Mouse (Mus musculus): Measurements from ENCODE around the gene Smtnl2. TPM values are rescaled to one million over a fixed set of nuclear protein-coding genes. Genes with fewer than 3 reads are reported as not detected.

Gene Smtnl2
- polyA plus RNA-seq, 1 experiment from 2014 or later = 2.9 TPM

GRCm38 (mm10) chr11:72363523-72364240 lies 47.8 kb downstream of the Smtnl2 start:
- Histone ChIP-seq H3K4me1 (ENCODE audit: control insufficient read depth, insufficient read depth, low read length) (peaks cover 5% of the 10 kb centered on the region; the same call in 1 of the 2 replicates), H3K4me3 (replicated peaks; ENCODE audit: low read depth, low read length) (no peak overlapping the region), H3K36me3 (ENCODE audit: control insufficient read depth, insufficient read depth, low read length) (no peaks in the 10 kb centered on the region), H3K9ac (replicated peaks; ENCODE audit: low read length) (no peak overlapping the region), H3K27ac (replicated peaks; ENCODE audit: low read depth, low read length) (no peak overlapping the region), H3K27me3 (ENCODE audit: control insufficient read depth, insufficient read depth, low read length) (no peaks in the 10 kb centered on the region), H3K9me3 (ENCODE audit: control insufficient read depth, low read length) (no peaks in the 10 kb centered on the region), H3K4me2 (ENCODE audit: low read length) (no peak overlapping the region)
- no peak for ATAC-seq (ENCODE audit: low FRiP score, low TSS enrichment)
- DNase-seq = no peak
- 83% methylated on average over 8 of the region's 8 CpGs for WGBS

GRCm38 (mm10) chr11:72362347-72362741 lies 49.2 kb downstream of the Smtnl2 start, which contains the start of gene Tekt1:
Gene Tekt1 (minus strand): TSS chr11:72362442.
- H3K4me3 ChIP-seq (replicated peaks; ENCODE audit: low read depth, low read length) = peak within 1 kb of the TSS; percentile 46
- 36% methylated on average over 10 of the region's 10 CpGs for WGBS
- no peaks in the 10 kb centered on the region for H3K9me3 ChIP-seq (ENCODE audit: control insufficient read depth, low read length)
- H3K4me1 ChIP-seq (ENCODE audit: control insufficient read depth, insufficient read depth, low read length) = peaks cover 5% of the 10 kb centered on the region; the same call in 1 of the 2 replicates
- H3K4me2 ChIP-seq (ENCODE audit: low read length) = peak within 1 kb of the TSS; percentile 77
- ATAC-seq (ENCODE audit: low FRiP score, low TSS enrichment) (no peak), DNase-seq (no peak)
- peak within 1 kb of the TSS; percentile 59 for H3K9ac ChIP-seq (replicated peaks; ENCODE audit: low read length)
- H3K27ac ChIP-seq (replicated peaks; ENCODE audit: low read depth, low read length) = peak within 1 kb of the TSS; percentile 63
- no peaks in the 10 kb centered on the region for H3K36me3 ChIP-seq (ENCODE audit: control insufficient read depth, insufficient read depth, low read length)
- H3K27me3 ChIP-seq (ENCODE audit: control insufficient read depth, insufficient read depth, low read length) = no peaks in the 10 kb centered on the region

GRCm38 (mm10) chr11:72361385-72362346 lies 49.8 kb downstream of the Smtnl2 start:
- DNase-seq (peak; percentile 97), ATAC-seq (ENCODE audit: low FRiP score, low TSS enrichment) (peak; percentile 81)
- Histone ChIP-seq H3K4me2 (ENCODE audit: low read length) (peak overlapping the region; percentile 77), H3K9ac (replicated peaks; ENCODE audit: low read length) (peak overlapping the region; percentile 59), H3K4me1 (ENCODE audit: control insufficient read depth, insufficient read depth, low read length) (peaks cover 5% of the 10 kb centered on the region; the same call in 1 of the 2 replicates), H3K4me3 (replicated peaks; ENCODE audit: low read depth, low read length) (peak overlapping the region; percentile 46), H3K36me3 (ENCODE audit: control insufficient read depth, insufficient read depth, low read length) (no peaks in the 10 kb centered on the region), H3K27ac (replicated peaks; ENCODE audit: low read depth, low read length) (peak overlapping the region; percentile 63), H3K9me3 (ENCODE audit: control insufficient read depth, low read length) (no peaks in the 10 kb centered on the region), H3K27me3 (ENCODE audit: control insufficient read depth, insufficient read depth, low read length) (no peaks in the 10 kb centered on the region)
- 9% methylated on average over 42 of the region's 42 CpGs for WGBS

GRCm38 (mm10) chr11:72354971-72355728 lies 56.4 kb downstream of the Smtnl2 start:
- no peak overlapping the region for H3K9ac ChIP-seq (replicated peaks; ENCODE audit: low read length)
- H3K4me3 ChIP-seq (replicated peaks; ENCODE audit: low read depth, low read length) = no peak overlapping the region
- WGBS = 29% methylated on average over 20 of the region's 20 CpGs
- DNase-seq (peak; percentile 83), ATAC-seq (ENCODE audit: low FRiP score, low TSS enrichment) (no peak)
- H3K27ac ChIP-seq (replicated peaks; ENCODE audit: low read depth, low read length) = no peak overlapping the region
- H3K9me3 ChIP-seq (ENCODE audit: control insufficient read depth, low read length) = no peaks in the 10 kb centered on the region
- H3K27me3 ChIP-seq (ENCODE audit: control insufficient read depth, insufficient read depth, low read length) = no peaks in the 10 kb centered on the region
- H3K4me1 ChIP-seq (ENCODE audit: control insufficient read depth, insufficient read depth, low read length) = no peaks in the 10 kb centered on the region
- H3K36me3 ChIP-seq (ENCODE audit: control insufficient read depth, insufficient read depth, low read length) = no peaks in the 10 kb centered on the region
- H3K4me2 ChIP-seq (ENCODE audit: low read length) = peak overlapping the region; percentile 18; the same call in 1 of the 2 replicates

GRCm38 (mm10) chr11:72353186-72353585 lies 58.3 kb downstream of the Smtnl2 start:
- H3K4me1 ChIP-seq (ENCODE audit: control insufficient read depth, insufficient read depth, low read length) = no peaks in the 10 kb centered on the region
- no peak overlapping the region for H3K27ac ChIP-seq (replicated peaks; ENCODE audit: low read depth, low read length)
- DNase-seq (no peak), ATAC-seq (ENCODE audit: low FRiP score, low TSS enrichment) (no peak)
- H3K36me3 ChIP-seq (ENCODE audit: control insufficient read depth, insufficient read depth, low read length) = no peaks in the 10 kb centered on the region
- H3K9ac ChIP-seq (replicated peaks; ENCODE audit: low read length) = no peak overlapping the region
- H3K4me3 ChIP-seq (replicated peaks; ENCODE audit: low read depth, low read length) = no peak overlapping the region
- H3K27me3 ChIP-seq (ENCODE audit: control insufficient read depth, insufficient read depth, low read length) = no peaks in the 10 kb centered on the region
- H3K9me3 ChIP-seq (ENCODE audit: control insufficient read depth, low read length) = no peaks in the 10 kb centered on the region
- no peak overlapping the region for H3K4me2 ChIP-seq (ENCODE audit: low read length)
- 78% methylated on average over 3 of the region's 3 CpGs for WGBS

- 88% methylated on average over 1 of the region's 1 CpGs for WGBS
- H3K4me1 ChIP-seq (ENCODE audit: control insufficient read depth, insufficient read depth, low read length) = no peaks in the 10 kb centered on the region
- DNase-seq = no peak
- H3K27me3 ChIP-seq (ENCODE audit: control insufficient read depth, insufficient read depth, low read length) = no peaks in the 10 kb centered on the region
- no peak for ATAC-seq (ENCODE audit: low FRiP score, low TSS enrichment)
- H3K9me3 ChIP-seq (ENCODE audit: control insufficient read depth, low read length) = no peaks in the 10 kb centered on the region
- H3K9ac ChIP-seq (replicated peaks; ENCODE audit: low read length) = no peak overlapping the region
- no peaks in the 10 kb centered on the region for H3K36me3 ChIP-seq (ENCODE audit: control insufficient read depth, insufficient read depth, low read length)
- H3K27ac ChIP-seq (replicated peaks; ENCODE audit: low read depth, low read length) = no peak overlapping the region
- no peak overlapping the region for H3K4me3 ChIP-seq (replicated peaks; ENCODE audit: low read depth, low read length)
- H3K4me2 ChIP-seq (ENCODE audit: low read length) = no peak overlapping the region
Observed at GRCm38 (mm10) chr11:72352272-72352671, 59.2 kb downstream of the Smtnl2 start.

GRCm38 (mm10) chr11:72349652-72350051 lies 61.9 kb downstream of the Smtnl2 start:
- 74% methylated on average over 4 of the region's 4 CpGs for WGBS

GRCm38 (mm10) chr11:72349016-72349415 lies 62.5 kb downstream of the Smtnl2 start:
- ATAC-seq (ENCODE audit: low FRiP score, low TSS enrichment) (no peak), DNase-seq (no peak)
- no peaks in the 10 kb centered on the region for H3K36me3 ChIP-seq (ENCODE audit: control insufficient read depth, insufficient read depth, low read length)
- H3K9ac ChIP-seq (replicated peaks; ENCODE audit: low read length) = no peak overlapping the region
- H3K27me3 ChIP-seq (ENCODE audit: control insufficient read depth, insufficient read depth, low read length) = no peaks in the 10 kb centered on the region
- H3K27ac ChIP-seq (replicated peaks; ENCODE audit: low read depth, low read length) = no peak overlapping the region
- H3K4me1 ChIP-seq (ENCODE audit: control insufficient read depth, insufficient read depth, low read length) = no peaks in the 10 kb centered on the region
- H3K4me2 ChIP-seq (ENCODE audit: low read length) = no peak overlapping the region
- 67% methylated on average over 8 of the region's 8 CpGs for WGBS
- no peaks in the 10 kb centered on the region for H3K9me3 ChIP-seq (ENCODE audit: control insufficient read depth, low read length)
- no peak overlapping the region for H3K4me3 ChIP-seq (replicated peaks; ENCODE audit: low read depth, low read length)

More at GRCm38 (mm10) chr11:72349652-72350051, 61.9 kb downstream of the Smtnl2 start:
- Histone ChIP-seq H3K4me3 (replicated peaks; ENCODE audit: low read depth, low read length) (no peak overlapping the region), H3K27ac (replicated peaks; ENCODE audit: low read depth, low read length) (no peak overlapping the region), H3K27me3 (ENCODE audit: control insufficient read depth, insufficient read depth, low read length) (no peaks in the 10 kb centered on the region), H3K9ac (replicated peaks; ENCODE audit: low read length) (no peak overlapping the region), H3K4me1 (ENCODE audit: control insufficient read depth, insufficient read depth, low read length) (no peaks in the 10 kb centered on the region), H3K9me3 (ENCODE audit: control insufficient read depth, low read length) (no peaks in the 10 kb centered on the region), H3K36me3 (ENCODE audit: control insufficient read depth, insufficient read depth, low read length) (no peaks in the 10 kb centered on the region), H3K4me2 (ENCODE audit: low read length) (no peak overlapping the region)
- ATAC-seq (ENCODE audit: low FRiP score, low TSS enrichment) (no peak), DNase-seq (no peak)
